Mouse (Mus musculus) embryonic facial prominence, embryonic 11.5 days (tissue): ENCODE results near the gene Smug1. TPM values are rescaled to one million over a fixed set of nuclear protein-coding genes. Genes with fewer than 3 reads are reported as not detected.

ENCODE experiments used
- polyA plus RNA-seq: library from polyadenylated mRNA; unstranded; fragments of >200 nt; fragmentation: Nextera tagmentation; extraction: Ambion mirVana; gene quantifications from 2 replicates; pipeline ENCODE4 v1.2.1, GENCODE M21; 2014

The Smug1 gene
- polyA plus RNA-seq, 1 experiment from 2014 or later: 17.8 TPM

Other genes starting within 250 kb of the Smug1 start
- 0.17 TPM in 1 of 2 replicates, not detected in the other for gene Hoxc13, start 246.0 kb downstream of the Smug1 start, polyA plus RNA-seq
- gene Hoxc12, start 230.3 kb downstream of the Smug1 start, polyA plus RNA-seq: not detected in 2 replicates
- not detected in 2 replicates for gene Hoxc11, start 212.7 kb downstream of the Smug1 start, polyA plus RNA-seq
- gene Hoxc10, start 200.3 kb downstream of the Smug1 start, polyA plus RNA-seq: not detected in 2 replicates
- gene Hoxc5, start 199.6 kb downstream of the Smug1 start, polyA plus RNA-seq: 0.53 and 1.0 TPM in 2 replicates
- not detected in 2 replicates for gene Hoxc9, start 190.7 kb downstream of the Smug1 start, polyA plus RNA-seq
- gene Hoxc8, start 176.5 kb downstream of the Smug1 start, polyA plus RNA-seq: not detected in 2 replicates
- gene Hoxc6, start 168.8 kb downstream of the Smug1 start, polyA plus RNA-seq: 0.17 and 0.43 TPM in 2 replicates
- 1.6 and 1.7 TPM in 2 replicates for gene Hoxc4, start 148.2 kb downstream of the Smug1 start, polyA plus RNA-seq
- gene Cbx5, start 72.7 kb upstream of the Smug1 start, polyA plus RNA-seq: 210 and 217 TPM in 2 replicates
- 1,361 and 1,483 TPM in 2 replicates for gene Hnrnpa1, start 73.3 kb upstream of the Smug1 start, polyA plus RNA-seq
- gene Nfe2, start 91.3 kb upstream of the Smug1 start, polyA plus RNA-seq: 5.4 and 8.0 TPM in 2 replicates
- 327 and 331 TPM in 2 replicates for gene Copz1, start 105.6 kb upstream of the Smug1 start, polyA plus RNA-seq
- gene Gpr84, start 143.5 kb upstream of the Smug1 start, polyA plus RNA-seq: not detected in 2 replicates
- gene Zfp385a, start 173.0 kb upstream of the Smug1 start, polyA plus RNA-seq: 12.2 and 16.6 TPM in 2 replicates
- 24.6 and 29.6 TPM in 2 replicates for gene Itga5, start 199.7 kb upstream of the Smug1 start, polyA plus RNA-seq